Mouse (Mus musculus): ENCODE data around the gene Cntn2.

DNA sequence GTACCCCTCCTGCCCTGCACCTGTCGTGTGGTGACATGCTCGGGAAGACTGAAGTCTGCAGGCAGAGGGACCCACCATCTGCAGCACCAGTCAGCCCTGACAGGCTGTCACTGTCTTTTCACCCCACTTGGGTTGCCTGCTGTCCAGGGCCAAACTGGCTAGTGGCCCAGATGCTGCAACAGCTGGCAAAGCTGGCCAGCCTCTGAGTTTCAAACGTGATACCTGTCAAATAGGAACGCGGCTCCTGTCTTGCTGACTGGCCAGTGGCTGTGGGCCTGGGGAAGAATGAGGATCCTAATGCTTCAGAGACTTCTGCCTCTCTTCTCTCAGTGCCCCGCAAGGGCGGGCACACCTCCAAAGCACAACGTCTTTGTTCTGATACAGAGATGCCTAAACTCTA is 733 bp upstream of the Cntn2 start:
- TF ChIP-seq CTCF (IDR thresholded peaks at IDR 0.05) (no peak), EP300 (IDR thresholded peaks at IDR 0.05) (no peak)

Data from lung, postnatal 0 days (tissue).